Mouse (Mus musculus) midbrain, postnatal 0 days (tissue): ENCODE measurements around the gene Ttll9. TPM values are rescaled to one million over a fixed set of nuclear protein-coding genes. Genes with fewer than 3 reads are reported as not detected.

ENCODE experiments used
- ATAC-seq: fragments of 200-750 bp; cut with Nextera tagmentation; 2 replicates; pipeline ENCODE4 v1.8.0; 2017; ENCODE audit warnings: moderate number of reproducible peaks, mild to moderate bottlenecking, moderate TSS enrichment, moderate library complexity; ENCODE audit not compliant: low FRiP score
- DNase-seq: peaks from one replicate; pipeline ENCODE4 v3.0.0-alpha.2; 2015; ENCODE audit warnings: low spot score
- H3K27ac ChIP-seq: fragments of 300-500 bp; sonication (generic); 2 replicates; pipeline ENCODE4 v1.5.1; 2014; ENCODE audit warnings: low read depth, mild to moderate bottlenecking, low read length, mixed read lengths
- H3K27me3 ChIP-seq: fragments of 300-500 bp; sonication (generic); 2 replicates; pipeline ENCODE4 v1.6.1; 2014; ENCODE audit warnings: low read length, control low read depth, mixed read lengths; ENCODE audit not compliant: insufficient read depth
- H3K36me3 ChIP-seq: fragments of 300-500 bp; sonication (generic); 2 replicates; pipeline ENCODE4 v1.6.1; 2014; ENCODE audit warnings: low read length, control low read depth, mixed read lengths; ENCODE audit not compliant: insufficient read depth
- H3K4me1 ChIP-seq: fragments of 300-500 bp; sonication (generic); 2 replicates; pipeline ENCODE4 v1.6.1; 2014; ENCODE audit warnings: mild to moderate bottlenecking, control low read depth, antibody characterized with exemption, low read length, mixed read lengths; ENCODE audit not compliant: insufficient read depth
- H3K4me2 ChIP-seq: fragments of 300-500 bp; sonication (generic); 2 replicates; pipeline ENCODE4 v1.6.1; 2014; ENCODE audit warnings: low read depth, mild to moderate bottlenecking, low read length, mixed read lengths; ENCODE audit not compliant: poor library complexity, severe bottlenecking
- H3K4me3 ChIP-seq: fragments of 300-500 bp; sonication (generic); 2 replicates; pipeline ENCODE4 v1.5.1; 2014; ENCODE audit warnings: low read depth, mild to moderate bottlenecking, low read length, moderate library complexity
- H3K9ac ChIP-seq: fragments of 300-500 bp; sonication (generic); replicated peaks from 2 replicates; pipeline ENCODE4 v1.6.1; 2014; ENCODE audit warnings: mild to moderate bottlenecking, low read length, moderate library complexity, mixed read lengths; ENCODE audit not compliant: poor library complexity, severe bottlenecking
- H3K9me3 ChIP-seq: fragments of 300-500 bp; sonication (generic); 2 replicates; pipeline ENCODE4 v1.6.1; 2016; ENCODE audit warnings: low read length, control low read depth
- CTCF ChIP-seq: IDR thresholded peaks from 2 replicates; pipeline ENCODE4 v1.5.1; 2016; ENCODE audit warnings: antibody characterized with exemption, mild to moderate bottlenecking
- WGBS: fragments of 180-500 bp; shearing (Covaris S2); extraction: QIAGEN DNeasy Blood & Tissue Kit; methylation state at CpG from one replicate; pipeline ENCODE4 v1.1.7; 2014; 5-methylcytosine and 5-hydroxymethylcytosine counted together
- polyA plus RNA-seq: library from polyadenylated mRNA; unstranded; fragments of >200 nt; fragmentation: Nextera tagmentation; extraction: Ambion mirVana; gene quantifications from 2 replicates; pipeline ENCODE4 v1.2.1, GENCODE M21; 2015
- total RNA-seq: library from RNA; depleted of rRNA; stranded (reverse); fragments of >200 nt; gene quantifications from 2 replicates; pipeline ENCODE4 v1.2.3, GENCODE M21; 2014; rRNA removed

The Ttll9 gene
- total and polyA plus RNA-seq, 2 experiments from 2014 or later, result 4.9 to 7.9 TPM

DNA sequence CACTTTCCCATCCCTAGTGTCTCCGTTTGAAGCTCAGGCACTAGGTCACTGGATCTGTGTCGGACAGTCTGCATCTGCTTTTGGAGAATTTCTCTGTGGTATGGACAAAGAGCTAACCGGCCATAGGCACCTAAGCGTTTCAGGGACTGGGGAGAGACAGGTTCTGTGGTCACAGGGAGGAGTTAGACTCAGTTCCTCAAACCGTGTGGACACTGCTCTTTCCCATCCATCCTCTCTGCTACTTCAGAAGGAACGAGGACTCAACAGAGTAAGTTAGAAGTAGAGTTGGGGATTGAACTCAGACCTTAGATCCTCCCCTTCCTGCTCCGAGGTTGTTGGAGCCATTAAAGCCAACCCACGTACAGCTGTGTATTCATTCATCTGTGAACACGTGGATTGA lies 89.3 kb downstream of the Ttll9 start:
- Histone ChIP-seq H3K9ac (no peak overlapping the region), H3K4me3 (no peak overlapping the region), H3K27ac (no peak overlapping the region), H3K36me3 (peaks cover 16% of the 10 kb centered on the region), H3K4me2 (no peak overlapping the region), H3K9me3 (no peaks in the 10 kb centered on the region), H3K27me3 (no peaks in the 10 kb centered on the region), H3K4me1 (no peaks in the 10 kb centered on the region; the same call in 1 of the 2 replicates)
- no peak for DNase-seq
- TF ChIP-seq CTCF, result no peak
- WGBS, result 81% methylated on average over 9 of the region's 9 CpGs
- no peak for ATAC-seq

DNA sequence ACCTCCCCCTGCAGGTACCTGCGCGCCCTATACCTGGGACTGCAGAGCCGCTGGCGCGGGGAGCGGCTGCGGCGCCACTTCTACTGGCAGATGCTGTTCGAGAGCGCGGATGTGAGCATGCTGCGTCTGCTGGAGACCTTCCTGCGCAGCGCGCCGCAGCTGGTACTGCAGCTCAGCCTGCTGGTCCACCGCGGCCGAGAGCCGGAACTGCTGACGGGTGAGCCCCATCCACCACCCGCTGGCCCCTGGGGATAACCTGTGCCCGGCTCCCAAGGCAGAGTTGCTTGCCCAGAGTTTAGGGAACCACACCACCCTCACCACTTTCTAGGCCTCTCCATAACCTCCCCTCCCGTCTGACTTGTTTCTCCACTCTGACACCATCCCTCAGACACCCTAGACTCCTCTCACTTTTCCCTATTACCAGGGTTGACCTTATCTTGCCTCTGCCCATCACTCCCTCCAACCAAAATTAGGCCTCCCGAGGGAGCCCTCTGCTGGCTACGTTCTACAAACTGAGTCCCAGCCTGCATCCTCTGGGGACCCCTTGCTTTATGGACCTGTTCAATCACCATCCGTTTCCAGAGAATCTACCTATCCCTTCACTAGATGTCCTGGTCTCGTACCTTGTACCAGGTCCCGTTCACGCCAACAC lies 90.5 kb downstream of the Ttll9 start:
- Histone ChIP-seq H3K36me3 (peaks cover 16% of the 10 kb centered on the region), H3K9me3 (no peaks in the 10 kb centered on the region), H3K4me2 (no peak overlapping the region), H3K27ac (no peak overlapping the region), H3K27me3 (no peaks in the 10 kb centered on the region), H3K4me3 (no peak overlapping the region), H3K9ac (no peak overlapping the region), H3K4me1 (no peaks in the 10 kb centered on the region; the same call in 1 of the 2 replicates)
- ATAC-seq, result no peak
- WGBS, result 13% methylated on average over 30 of the region's 30 CpGs
- peak; percentile 45 for TF ChIP-seq CTCF
- no peak for DNase-seq

DNA sequence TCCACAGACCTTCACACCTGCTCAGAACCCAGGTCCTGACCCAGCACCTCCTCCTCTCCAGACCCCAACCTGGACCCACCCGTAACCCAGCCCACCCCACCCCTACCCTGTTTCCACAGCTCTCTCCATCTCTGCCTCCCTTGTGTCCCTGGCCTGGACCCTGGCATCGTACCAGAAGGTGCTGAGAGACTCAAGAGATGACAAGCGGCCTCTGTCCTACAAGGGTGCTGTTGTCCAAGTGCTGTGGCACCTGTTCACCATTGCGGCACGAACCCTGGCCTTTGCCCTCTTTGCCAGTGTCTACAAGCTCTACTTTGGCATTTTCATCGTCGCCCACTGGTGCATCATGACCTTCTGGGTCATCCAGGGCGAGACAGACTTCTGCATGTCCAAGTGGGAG lies 91.6 kb downstream of the Ttll9 start:
- Histone ChIP-seq H3K27me3 (no peaks in the 10 kb centered on the region), H3K4me3 (no peak overlapping the region), H3K4me1 (no peaks in the 10 kb centered on the region), H3K36me3 (peaks cover 16% of the 10 kb centered on the region), H3K9ac (no peak overlapping the region), H3K9me3 (no peaks in the 10 kb centered on the region), H3K4me2 (no peak overlapping the region), H3K27ac (no peak overlapping the region)
- no peak for TF ChIP-seq CTCF
- WGBS, result 87% methylated on average over 8 of the region's 8 CpGs
- DNase-seq (no peak), ATAC-seq (no peak)

DNA sequence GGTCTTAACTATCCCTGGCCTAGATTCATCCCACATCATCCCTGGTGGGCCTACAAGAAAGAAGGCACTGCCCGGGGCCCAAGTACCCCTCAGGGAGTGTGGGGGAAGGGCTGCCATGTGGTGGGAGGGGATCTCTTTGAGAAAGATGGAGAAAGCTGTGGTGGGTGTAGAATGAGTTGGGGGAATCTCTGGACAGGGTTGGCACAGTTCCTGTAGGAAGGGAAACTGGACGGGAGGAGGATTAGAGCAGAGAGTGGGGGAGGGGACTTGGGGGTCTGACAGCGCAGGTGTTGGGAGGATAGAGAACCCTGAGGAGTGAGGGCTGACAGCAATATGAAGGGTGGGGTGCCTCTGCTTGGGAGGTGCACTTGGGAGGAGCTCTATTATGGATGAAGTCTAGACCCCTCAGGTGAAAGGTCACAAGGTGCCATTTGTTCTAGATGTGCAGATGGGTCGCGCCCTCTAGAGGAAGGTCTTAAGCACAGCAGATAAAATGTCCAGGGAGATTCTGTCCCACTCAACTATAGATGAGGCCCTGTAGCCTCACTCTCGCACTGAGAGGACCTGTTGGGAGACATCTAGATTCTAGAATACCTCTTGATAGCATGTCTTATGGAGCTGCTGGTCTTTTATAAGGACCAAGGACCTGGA lies 93.1 kb downstream of the Ttll9 start:
- Histone ChIP-seq H3K9ac (no peak overlapping the region), H3K4me1 (no peaks in the 10 kb centered on the region)

More for the DNA sequence above, 93.1 kb downstream of the Ttll9 start:
- H3K4me2 ChIP-seq, result no peak overlapping the region
- H3K4me3 ChIP-seq, result no peak overlapping the region
- peak; percentile 50 for TF ChIP-seq CTCF
- WGBS, result 58% methylated on average over 6 of the region's 6 CpGs
- ATAC-seq (no peak), DNase-seq (no peak)
- no peak overlapping the region for H3K27ac ChIP-seq
- no peaks in the 10 kb centered on the region for H3K9me3 ChIP-seq
- peaks cover 16% of the 10 kb centered on the region for H3K36me3 ChIP-seq
- H3K27me3 ChIP-seq, result no peaks in the 10 kb centered on the region

Other genes with a start within 250 kb of the Ttll9 start
- 69.6 and 71.7 TPM in 2 replicates for gene Id1, start 226.2 kb upstream of the Ttll9 start, total RNA-seq
- gene Id1, start 226.2 kb upstream of the Ttll9 start, polyA plus RNA-seq, result 52.6 and 58.3 TPM in 2 replicates
- gene Cox4i2, start 208.3 kb upstream of the Ttll9 start, total RNA-seq, result 2.0 and 6.8 TPM in 2 replicates
- 3.3 and 4.5 TPM in 2 replicates for gene Cox4i2, start 208.3 kb upstream of the Ttll9 start, polyA plus RNA-seq
- 124 and 133 TPM in 2 replicates for gene Bcl2l1, start 130.8 kb upstream of the Ttll9 start, total RNA-seq
- gene Bcl2l1, start 130.8 kb upstream of the Ttll9 start, polyA plus RNA-seq, result 150 and 158 TPM in 2 replicates
- 4.2 and 4.7 TPM in 2 replicates for gene Tpx2, start 114.5 kb upstream of the Ttll9 start, total RNA-seq
- 4.6 and 4.8 TPM in 2 replicates for gene Tpx2, start 114.5 kb upstream of the Ttll9 start, polyA plus RNA-seq
- gene Mylk2, start 51.1 kb upstream of the Ttll9 start, total RNA-seq, result 0.16 TPM in 1 of 2 replicates, not detected in the other
- 0.05 TPM in 1 of 2 replicates, not detected in the other for gene Mylk2, start 51.1 kb upstream of the Ttll9 start, polyA plus RNA-seq
- gene Foxs1, start 29.3 kb upstream of the Ttll9 start, total RNA-seq, result 4.0 and 6.8 TPM in 2 replicates
- 2.4 and 3.3 TPM in 2 replicates for gene Foxs1, start 29.3 kb upstream of the Ttll9 start, polyA plus RNA-seq
- 44.9 and 47.1 TPM in 2 replicates for gene Dusp15, start 10.8 kb upstream of the Ttll9 start, total RNA-seq
- gene Dusp15, start 10.8 kb upstream of the Ttll9 start, polyA plus RNA-seq, result 24.6 and 25.2 TPM in 2 replicates
- gene Pdrg1, start 52.9 kb downstream of the Ttll9 start, total RNA-seq, result 54.5 and 60.7 TPM in 2 replicates
- gene Pdrg1, start 52.9 kb downstream of the Ttll9 start, polyA plus RNA-seq, result 240 and 249 TPM in 2 replicates
- 34.0 and 35.5 TPM in 2 replicates for gene Xkr7, start 69.4 kb downstream of the Ttll9 start, total RNA-seq
- gene Xkr7, start 69.4 kb downstream of the Ttll9 start, polyA plus RNA-seq, result 1.1 and 1.4 TPM in 2 replicates
- gene Ccm2l, start 103.5 kb downstream of the Ttll9 start, total RNA-seq, result 4.5 and 7.0 TPM in 2 replicates
- gene Ccm2l, start 103.5 kb downstream of the Ttll9 start, polyA plus RNA-seq, result 1.1 and 1.3 TPM in 2 replicates
- 11.7 and 13.7 TPM in 2 replicates for gene Hck, start 146.0 kb downstream of the Ttll9 start, total RNA-seq
- 8.7 and 9.6 TPM in 2 replicates for gene Hck, start 146.0 kb downstream of the Ttll9 start, polyA plus RNA-seq
- gene Tm9sf4, start 198.8 kb downstream of the Ttll9 start, total RNA-seq, result 61.9 and 64.5 TPM in 2 replicates
- 72.2 and 84.2 TPM in 2 replicates for gene Tm9sf4, start 198.8 kb downstream of the Ttll9 start, polyA plus RNA-seq